17 mouse cellular contexts compared by ENCODE assay signal in the genomic region with DNA sequence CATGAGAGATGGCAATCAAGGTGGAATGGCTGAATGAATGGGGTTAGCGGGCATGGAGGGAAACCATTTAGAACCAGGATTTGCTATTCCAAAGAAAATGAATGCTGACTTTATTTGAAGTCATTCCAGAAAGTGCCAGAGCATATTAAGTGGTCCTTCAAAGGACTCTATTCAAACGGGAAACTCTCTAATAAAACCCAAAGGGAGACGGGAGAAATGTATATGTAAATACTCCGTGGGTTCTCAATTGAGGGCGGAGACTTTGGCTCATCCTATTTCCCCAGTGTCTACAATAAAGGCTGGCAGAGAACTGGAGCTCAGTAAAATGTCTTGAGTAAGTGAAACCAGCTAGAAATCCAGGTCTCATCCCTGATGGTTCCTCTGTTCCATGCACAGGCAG.
A peak's percentile ranks its signal among the peaks of the same experiment; 100 is the strongest.
DNase-seq lines count a peak whose midpoint lies in the region; ATAC-seq and TF ChIP-seq lines count a peak whose summit lies in the region.
"Had no signal": no experiment of that assay in that cellular context is flagged by ENCODE, and none has a peak within 500 bp of the region (broad histone marks: within the 10 kb centered on the region; RNA-seq: fewer than 3 reads in every experiment).

No protein-coding gene starts in this region.

- H3K4me1 ChIP-seq in embryonic facial prominence, embryonic 14.5 days (ENCODE audit: control insufficient read depth, insufficient read depth, low read length): no peaks in the 10 kb centered on the region; the same call in 1 of the 2 replicates
- no peaks in the 10 kb centered on the region for H3K4me1 ChIP-seq in embryonic facial prominence, embryonic 10.5 days
- H3K4me1 ChIP-seq in midbrain, embryonic 14.5 days (ENCODE audit: control insufficient read depth, insufficient read depth, low read length): no peaks in the 10 kb centered on the region
- H3K4me1 ChIP-seq in midbrain, embryonic 10.5 days: peaks cover 6% of the 10 kb centered on the region; the same call in 1 of the 2 replicates
- H3K4me1 ChIP-seq: embryonic facial prominence, embryonic 13.5 days; forebrain, embryonic 13.5 days; forebrain, embryonic 15.5 days had no signal

- no peak overlapping the region for H3K9ac ChIP-seq in embryonic facial prominence, embryonic 14.5 days (ENCODE audit: low read depth, low read length)
- H3K9ac ChIP-seq in midbrain, embryonic 14.5 days (replicated peaks; ENCODE audit: low read length): no peak overlapping the region
- H3K9ac ChIP-seq: embryonic facial prominence, embryonic 13.5 days; forebrain, embryonic 13.5 days; forebrain, embryonic 15.5 days; forebrain, postnatal 0 days had no signal

- 47% methylated on average over 5 of the region's 5 CpGs for WGBS in embryonic facial prominence, embryonic 14.5 days
- WGBS in embryonic facial prominence, embryonic 10.5 days: 74% methylated on average over 5 of the region's 5 CpGs
- 32% methylated on average over 5 of the region's 5 CpGs for WGBS in midbrain, embryonic 14.5 days
- whole genome bisulfite sequencing in midbrain, embryonic 10.5 days: 67% methylated on average over 5 of the region's 5 CpGs

- no peak for TF ChIP-seq CTCF in brain, embryonic 14.5 days (IDR thresholded peaks at IDR 0.05; ENCODE audit: borderline replicate concordance, extremely low read depth, insufficient read depth, insufficient read length)

- H3K4me2 ChIP-seq in embryonic facial prominence, embryonic 14.5 days (ENCODE audit: low read depth, low read length): no peak overlapping the region
- H3K4me2 ChIP-seq in midbrain, embryonic 14.5 days (ENCODE audit: low read length): no peak overlapping the region
- H3K4me2 ChIP-seq: embryonic facial prominence, embryonic 13.5 days; forebrain, embryonic 13.5 days; forebrain, embryonic 15.5 days had no signal

- no peaks in the 10 kb centered on the region for H3K36me3 ChIP-seq in embryonic facial prominence, embryonic 14.5 days (ENCODE audit: control insufficient read depth, insufficient read depth, low read length)
- H3K36me3 ChIP-seq in embryonic facial prominence, embryonic 10.5 days (replicated peaks): no peaks in the 10 kb centered on the region
- no peaks in the 10 kb centered on the region for H3K36me3 ChIP-seq in midbrain, embryonic 14.5 days (ENCODE audit: control insufficient read depth, insufficient read depth, low read length)
- H3K36me3 ChIP-seq in midbrain, embryonic 10.5 days: no peaks in the 10 kb centered on the region
- H3K36me3 ChIP-seq: embryonic facial prominence, embryonic 13.5 days; forebrain, embryonic 15.5 days had no signal

- H3K27me3 ChIP-seq in embryonic facial prominence, embryonic 14.5 days (replicated peaks; ENCODE audit: control insufficient read depth, insufficient read depth, low read length): no peaks in the 10 kb centered on the region
- no peaks in the 10 kb centered on the region for H3K27me3 ChIP-seq in embryonic facial prominence, embryonic 10.5 days (replicated peaks; ENCODE audit: low read depth, poor library complexity, severe bottlenecking)
- no peaks in the 10 kb centered on the region for H3K27me3 ChIP-seq in midbrain, embryonic 14.5 days (ENCODE audit: control insufficient read depth, insufficient read depth, low read length)
- H3K27me3 ChIP-seq in midbrain, embryonic 10.5 days (ENCODE audit: low read depth, poor library complexity, severe bottlenecking): no peaks in the 10 kb centered on the region
- H3K27me3 ChIP-seq: embryonic facial prominence, embryonic 13.5 days; forebrain, embryonic 13.5 days; forebrain, embryonic 15.5 days had no signal

- no peak overlapping the region for H3K4me3 ChIP-seq in embryonic facial prominence, embryonic 14.5 days (ENCODE audit: low read depth, low read length)
- no peak overlapping the region for H3K4me3 ChIP-seq in embryonic facial prominence, embryonic 10.5 days
- H3K4me3 ChIP-seq in midbrain, embryonic 14.5 days (replicated peaks; ENCODE audit: low read depth, low read length): no peak overlapping the region
- H3K4me3 ChIP-seq in midbrain, embryonic 10.5 days: no peak overlapping the region
- H3K4me3 ChIP-seq: embryonic facial prominence, embryonic 13.5 days; forebrain, embryonic 13.5 days; forebrain, embryonic 15.5 days had no signal

- H3K9me3 ChIP-seq in embryonic facial prominence, embryonic 14.5 days (ENCODE audit: control insufficient read depth, low read length): no peaks in the 10 kb centered on the region
- H3K9me3 ChIP-seq in embryonic facial prominence, embryonic 10.5 days: no peaks in the 10 kb centered on the region
- H3K9me3 ChIP-seq in midbrain, embryonic 14.5 days (ENCODE audit: control insufficient read depth, low read length): no peaks in the 10 kb centered on the region
- H3K9me3 ChIP-seq in midbrain, embryonic 10.5 days (replicated peaks): no peaks in the 10 kb centered on the region
- H3K9me3 ChIP-seq: embryonic facial prominence, embryonic 13.5 days; forebrain, embryonic 13.5 days; forebrain, embryonic 15.5 days had no signal

- no peak overlapping the region for H3K27ac ChIP-seq in embryonic facial prominence, embryonic 14.5 days (replicated peaks; ENCODE audit: low read depth, low read length)
- no peak overlapping the region for H3K27ac ChIP-seq in embryonic facial prominence, embryonic 10.5 days (replicated peaks)
- no peak overlapping the region for H3K27ac ChIP-seq in midbrain, embryonic 14.5 days (replicated peaks; ENCODE audit: low read depth, low read length)
- no peak overlapping the region for H3K27ac ChIP-seq in midbrain, embryonic 10.5 days (replicated peaks)
- H3K27ac ChIP-seq: embryonic facial prominence, embryonic 13.5 days; forebrain, embryonic 13.5 days; forebrain, embryonic 15.5 days had no signal

- ATAC-seq in embryonic facial prominence, embryonic 14.5 days (ENCODE audit: low read depth): no peak
- no peak for ATAC-seq in midbrain, embryonic 14.5 days (ENCODE audit: low FRiP score, low TSS enrichment)
- ATAC-seq: forebrain, embryonic 13.5 days; forebrain, embryonic 15.5 days; forebrain, postnatal 0 days had no signal

- peak; percentile 13 for DNase-seq in embryonic facial prominence, embryonic 14.5 days (ENCODE audit: low spot score)
- DNase-seq in embryonic facial prominence, embryonic 10.5 days (ENCODE audit: low spot score): no peak
- DNase-seq in midbrain, embryonic 14.5 days: peak; percentile 52
- no peak for DNase-seq in midbrain, embryonic 10.5 days (ENCODE audit: low spot score)
- DNase-seq in brain, embryonic 14.5 days (ENCODE audit: low read depth): peak; percentile 53
- no peak for DNase-seq in testis, postnatal 14 days (ENCODE audit: low spot score)
- DNase-seq: adrenal gland, adult 2 months; adrenal gland, postnatal 10 days; adrenal gland, postnatal 25 days; cerebellum, adult 11-12 months; cerebellum, adult 9-10 months; cerebellum, postnatal 10 days; cerebellum, postnatal 25 days; forebrain, postnatal 0 days had no signal

- TF ChIP-seq POLR2A in brain, embryonic 14.5 days (IDR thresholded peaks at IDR 0.05; ENCODE audit: borderline replicate concordance, extremely low read depth, insufficient read depth, insufficient read length, poor library complexity, severe bottlenecking): no peak

Comparison
In these comparisons a context has a peak if more than half of its experiments do, and no peak if none do; other contexts are left out.
1. DNase-seq: peak in embryonic facial prominence, embryonic 14.5 days (single experiment), midbrain, embryonic 14.5 days (single experiment) and brain, embryonic 14.5 days (single experiment); none in embryonic facial prominence, embryonic 10.5 days (single experiment), midbrain, embryonic 10.5 days (single experiment) and testis, postnatal 14 days (single experiment).